Comparison of ENCODE assay signal across 9 mouse cellular contexts in the genomic region with DNA sequence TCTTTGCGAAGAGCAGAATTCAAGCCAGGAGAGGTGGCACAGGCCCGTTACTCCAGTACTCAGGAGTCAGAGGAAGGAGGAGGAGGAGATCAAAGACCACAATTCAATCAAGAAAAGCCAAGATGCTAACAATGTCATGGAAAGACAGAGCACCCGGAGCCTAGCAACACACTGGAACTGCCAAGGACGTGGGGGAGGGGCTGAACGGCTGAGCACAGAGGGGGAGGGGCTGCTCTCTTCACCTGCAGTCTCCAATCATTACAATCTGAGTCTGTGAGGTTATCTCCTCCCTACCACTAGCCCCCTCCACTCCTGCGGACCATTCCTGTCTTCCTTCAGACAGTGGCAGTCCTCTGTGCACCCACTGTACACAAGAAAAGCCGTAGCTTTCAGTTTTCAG.
DNase-seq lines count a peak whose midpoint lies in the region; ATAC-seq and TF ChIP-seq lines count a peak whose summit lies in the region.
"Had no signal": no experiment of that assay in that cellular context is flagged by ENCODE, and none has a peak within 500 bp of the region (broad histone marks: within the 10 kb centered on the region; RNA-seq: fewer than 3 reads in every experiment).

No protein-coding gene starts in this region.

- WGBS in heart, embryonic 10.5 days: 58% methylated on average over 7 of the region's 7 CpGs
- WGBS in forebrain, embryonic 14.5 days: 52% methylated on average over 7 of the region's 7 CpGs
- WGBS in midbrain, embryonic 14.5 days: 42% methylated on average over 7 of the region's 7 CpGs

- no peak overlapping the region for H3K4me3 ChIP-seq in heart, embryonic 10.5 days
- H3K4me3 ChIP-seq in ES-E14 (ENCODE audit: insufficient read depth in 1 of 2, low read depth in 1 of 2, low read length in 2 of 2, poor library complexity in 1 of 2, severe bottlenecking in 1 of 2): 0 out of 4 replicates have a peak overlapping the region, but pooled peaks of 1 of the 2 experiments have one; percentile 9
- no peak overlapping the region for H3K4me3 ChIP-seq in forebrain, embryonic 14.5 days (ENCODE audit: low read depth, low read length)
- H3K4me3 ChIP-seq in midbrain, embryonic 14.5 days (replicated peaks; ENCODE audit: low read depth, low read length): no peak overlapping the region
- H3K4me3 ChIP-seq: embryonic facial prominence, embryonic 15.5 days had no signal

- DNase-seq in heart, embryonic 10.5 days (ENCODE audit: low spot score): no peak
- no peak for DNase-seq in heart, postnatal 25 days (ENCODE audit: low spot score)
- DNase-seq in ES-E14 (ENCODE audit: low read depth, low spot score): no peak
- DNase-seq in forebrain, embryonic 14.5 days (ENCODE audit: low spot score): peak; percentile 46
- peak; percentile 70 for DNase-seq in midbrain, embryonic 14.5 days
- DNase-seq in thymus, postnatal 36 days: no peak
- DNase-seq in heart, adult 18-20 months: no peak
- no peak for DNase-seq in lung, postnatal 25 days (ENCODE audit: low spot score)

- intact Hi-C loops in heart, postnatal 25 days (cut with DNase I): no loop called here

- no peak overlapping the region for H3K4me2 ChIP-seq in forebrain, embryonic 14.5 days (ENCODE audit: low read length)
- no peak overlapping the region for H3K4me2 ChIP-seq in midbrain, embryonic 14.5 days (ENCODE audit: low read length)
- H3K4me2 ChIP-seq: embryonic facial prominence, embryonic 15.5 days had no signal

- peaks cover 95% of the 10 kb centered on the region for H3K36me3 ChIP-seq in heart, embryonic 10.5 days
- peaks cover 17% of the 10 kb centered on the region; the same call in 1 of the 2 replicates for H3K36me3 ChIP-seq in ES-E14 (ENCODE audit: control insufficient read depth, insufficient read depth, low read length, poor library complexity, severe bottlenecking)
- peaks cover 86% of the 10 kb centered on the region for H3K36me3 ChIP-seq in forebrain, embryonic 14.5 days (ENCODE audit: control insufficient read depth, insufficient read depth, low read length)
- H3K36me3 ChIP-seq in midbrain, embryonic 14.5 days (ENCODE audit: control insufficient read depth, insufficient read depth, low read length): peaks cover 90% of the 10 kb centered on the region

- H3K4me1 ChIP-seq in heart, embryonic 10.5 days: peaks cover 47% of the 10 kb centered on the region
- peaks cover 7 to 22% of the 10 kb centered on the region in 2 experiments for H3K4me1 ChIP-seq in ES-E14 (ENCODE audit: control insufficient read depth in 2 of 2, insufficient read depth in 2 of 2, low read length in 2 of 2, poor library complexity in 1 of 2)
- H3K4me1 ChIP-seq in forebrain, embryonic 14.5 days (ENCODE audit: control insufficient read depth, insufficient read depth, low read length): peaks cover 4% of the 10 kb centered on the region; the same call in 1 of the 2 replicates
- H3K4me1 ChIP-seq in midbrain, embryonic 14.5 days (ENCODE audit: control insufficient read depth, insufficient read depth, low read length): 0 out of 2 replicates have a peak, but pooled peaks cover 5% of the 10 kb centered on the region

- in situ Hi-C loops in ES-E14 (cut with MboI; ENCODE audit: low sequenced_read_pairs in 2 of 2, unreplicated experiment in 2 of 2): no loop called here

- H3K27ac ChIP-seq in heart, embryonic 10.5 days: 0 out of 2 replicates have a peak overlapping the region, but pooled peaks have one; percentile 3
- H3K27ac ChIP-seq in ES-E14 (ENCODE audit: insufficient read depth, low read depth, low read length, poor library complexity, severe bottlenecking): no peak overlapping the region
- no peak overlapping the region for H3K27ac ChIP-seq in forebrain, embryonic 14.5 days (ENCODE audit: low read depth, low read length)
- H3K27ac ChIP-seq in midbrain, embryonic 14.5 days (replicated peaks; ENCODE audit: low read depth, low read length): peak overlapping the region; percentile 3; the same call in 1 of the 2 replicates
- H3K27ac ChIP-seq: embryonic facial prominence, embryonic 15.5 days had no signal

- H3K9ac ChIP-seq in ES-E14 (ENCODE audit: insufficient read depth, low read depth, low read length, poor library complexity, severe bottlenecking): no peak overlapping the region
- H3K9ac ChIP-seq in forebrain, embryonic 14.5 days (ENCODE audit: low read length): no peak overlapping the region
- H3K9ac ChIP-seq in midbrain, embryonic 14.5 days (replicated peaks; ENCODE audit: low read length): no peak overlapping the region
- H3K9ac ChIP-seq: embryonic facial prominence, embryonic 15.5 days had no signal

- ATAC-seq in forebrain, embryonic 14.5 days: no peak
- ATAC-seq in midbrain, embryonic 14.5 days (ENCODE audit: low FRiP score, low TSS enrichment): 0 out of 2 replicates have a peak, but pooled peaks have one; percentile 34

- no peaks in the 10 kb centered on the region for H3K9me3 ChIP-seq in heart, embryonic 10.5 days
- H3K9me3 ChIP-seq in ES-E14 (ENCODE audit: control insufficient read depth, insufficient read depth, low read depth, low read length): no peaks in the 10 kb centered on the region
- H3K9me3 ChIP-seq in forebrain, embryonic 14.5 days (replicated peaks; ENCODE audit: control insufficient read depth, low read length): no peaks in the 10 kb centered on the region
- H3K9me3 ChIP-seq in midbrain, embryonic 14.5 days (ENCODE audit: control insufficient read depth, low read length): no peaks in the 10 kb centered on the region
- H3K9me3 ChIP-seq: embryonic facial prominence, embryonic 15.5 days had no signal

- no peaks in the 10 kb centered on the region for H3K27me3 ChIP-seq in heart, embryonic 10.5 days (ENCODE audit: insufficient read depth, poor library complexity, severe bottlenecking)
- no peaks in the 10 kb centered on the region for H3K27me3 ChIP-seq in forebrain, embryonic 14.5 days (replicated peaks; ENCODE audit: control insufficient read depth, insufficient read depth, low read length)
- no peaks in the 10 kb centered on the region for H3K27me3 ChIP-seq in midbrain, embryonic 14.5 days (ENCODE audit: control insufficient read depth, insufficient read depth, low read length)
- H3K27me3 ChIP-seq: embryonic facial prominence, embryonic 15.5 days had no signal

TF ChIP-seq in ES-E14, 5 proteins besides CTCF, POLR2A, EP300 and RAD21:
- TF ChIP-seq CHD2 (IDR thresholded peaks at IDR 0.05; ENCODE audit: low read depth, low read length): peak; percentile 48; the same call in 1 of the 2 replicates
- no peak for TF ChIP-seq MAFK (IDR thresholded peaks at IDR 0.05; ENCODE audit: insufficient read depth, low read depth, low read length)

Comparison
In these comparisons a context has a peak if more than half of its experiments do, and no peak if none do; other contexts are left out.
1. DNase-seq: peak in forebrain, embryonic 14.5 days (single experiment) and midbrain, embryonic 14.5 days (single experiment); none in heart, embryonic 10.5 days (single experiment), heart, postnatal 25 days (single experiment), ES-E14 (single experiment), thymus, postnatal 36 days (0 of 2), heart, adult 18-20 months (0 of 2) and lung, postnatal 25 days (single experiment).
2. H3K27ac ChIP-seq: peak in heart, embryonic 10.5 days (single experiment) and midbrain, embryonic 14.5 days (single experiment); none in ES-E14 (single experiment) and forebrain, embryonic 14.5 days (single experiment).